Mouse (Mus musculus): Measurements from ENCODE around the gene Trrap. TPM values are rescaled to one million over a fixed set of nuclear protein-coding genes. Genes with fewer than 3 reads are reported as not detected.

The Trrap gene
- total RNA-seq, 4 experiments from 2014 or later, result 144 to 177 (median 152) TPM

DNA sequence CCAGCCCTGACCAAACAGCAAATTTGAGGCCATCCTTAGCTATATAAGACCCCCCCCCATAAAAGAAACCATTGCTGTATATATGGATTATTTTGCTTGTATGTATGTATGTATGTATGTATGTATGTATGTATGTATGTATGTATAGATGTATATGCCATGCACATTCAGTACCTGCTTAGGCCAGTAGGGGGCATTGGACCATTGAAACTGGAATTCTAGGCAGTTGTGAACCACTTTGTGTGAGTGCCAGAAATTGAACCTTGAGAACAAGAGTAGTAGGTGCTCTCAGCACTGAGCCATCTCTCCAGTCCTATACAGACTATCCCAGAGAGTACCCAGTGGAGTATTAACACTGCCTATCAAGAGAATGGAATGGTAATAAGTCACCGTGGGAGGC is 104.2 kb downstream of the Trrap start:
- DNase-seq (ENCODE audit: low spot score in 2 of 2), result no peak

DNA sequence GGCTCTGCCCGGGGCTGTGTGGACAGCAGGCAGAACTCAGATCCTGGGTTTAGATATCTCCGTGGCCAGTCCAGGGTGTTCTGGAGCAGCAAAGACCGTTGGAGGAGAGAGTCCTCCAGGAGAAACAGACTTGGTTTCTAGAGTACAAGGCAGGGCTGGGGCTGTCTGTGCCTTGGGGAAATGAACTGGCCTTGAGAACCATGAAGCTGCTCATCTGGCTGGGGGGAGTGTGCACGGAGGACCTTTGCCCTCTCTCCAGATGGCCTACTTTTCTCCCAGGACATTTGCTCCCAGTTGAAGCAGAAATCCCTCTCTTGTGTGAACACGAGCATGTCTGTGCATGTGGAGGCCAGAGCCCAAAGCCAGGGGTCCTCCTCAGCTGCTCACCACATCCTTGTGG is 104.8 kb downstream of the Trrap start:
- DNase-seq (ENCODE audit: low spot score in 2 of 2), result no peak

GRCm38 (mm10) chr5:144872867-144873266 is 105.3 kb downstream of the Trrap start:
- no peak for DNase-seq (ENCODE audit: low spot score in 2 of 2)

- no peak for DNase-seq (ENCODE audit: low spot score in 2 of 2)
Measured at GRCm38 (mm10) chr5:144875227-144875626, 107.7 kb downstream of the Trrap start.

DNA sequence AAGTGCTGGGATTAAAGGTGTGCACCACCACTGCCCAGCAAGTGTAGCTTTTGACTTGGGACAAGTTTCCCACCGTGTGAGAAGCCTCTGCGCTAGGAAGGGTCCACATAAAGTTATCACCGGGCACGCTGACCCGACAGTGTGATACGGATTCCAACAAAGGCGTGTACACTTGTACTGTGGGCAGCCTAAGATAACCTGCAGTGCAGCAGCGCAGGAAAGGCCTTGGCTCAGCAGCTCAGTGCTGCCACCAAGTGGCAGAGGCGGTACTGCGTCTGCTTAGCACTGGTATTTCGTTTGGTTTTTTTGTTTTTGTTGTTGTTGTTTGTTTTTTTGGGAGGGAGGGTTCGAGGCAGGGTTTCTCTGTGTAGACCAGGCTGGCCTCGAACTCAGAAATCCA is 108.4 kb downstream of the Trrap start:
- DNase-seq (ENCODE audit: low spot score in 2 of 2), result peak in 1 of 2 experiments; percentile 76

- DNase-seq (ENCODE audit: low spot score in 2 of 2), result no peak
Measured at GRCm38 (mm10) chr5:144877021-144877420, 109.5 kb downstream of the Trrap start.

DNA sequence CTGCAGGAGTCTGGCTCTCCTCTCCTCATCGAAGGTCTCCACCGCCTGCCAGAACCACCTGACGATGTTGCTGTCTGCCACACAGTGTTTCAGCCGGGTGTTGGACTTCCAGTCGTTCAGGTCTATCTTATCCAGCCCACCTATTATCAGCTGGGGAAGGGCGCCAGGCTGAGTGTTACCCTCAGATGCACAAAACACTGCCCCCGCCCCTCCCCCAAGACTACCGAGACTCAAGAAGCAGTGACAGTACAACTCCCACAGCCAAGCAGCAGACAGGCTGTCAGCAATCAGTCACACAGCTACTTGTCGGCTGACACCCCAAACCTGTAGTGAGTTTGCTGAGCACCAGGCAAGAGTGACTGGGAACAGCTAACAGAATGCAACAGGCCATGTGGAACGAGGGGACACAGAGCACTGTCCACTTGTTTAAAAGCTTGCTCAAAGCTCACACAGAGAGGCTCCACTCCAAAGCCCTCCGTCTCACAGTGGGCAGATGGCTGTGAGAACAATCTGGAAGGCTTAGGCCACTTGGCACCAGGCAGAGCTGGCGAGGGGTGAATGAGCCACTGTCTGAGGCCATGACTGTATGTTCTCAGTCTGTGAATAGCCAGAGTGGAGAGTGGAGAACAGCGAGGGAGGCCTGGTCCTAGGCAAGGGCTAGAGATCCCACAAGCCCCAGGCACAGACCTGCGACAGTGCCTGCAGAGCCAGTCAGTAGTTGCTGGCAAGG is 114.3 kb downstream of the Trrap start:
- peak; percentile 64 to 65 for DNase-seq (ENCODE audit: low spot score in 2 of 2)

- DNase-seq (ENCODE audit: low spot score in 2 of 2), result peak in 1 of 2 experiments; percentile 54
Measured at GRCm38 (mm10) chr5:144884629-144885217, 117.2 kb downstream of the Trrap start.

- no peak for DNase-seq (ENCODE audit: low spot score in 2 of 2)
Measured at GRCm38 (mm10) chr5:144885968-144886650, 118.6 kb downstream of the Trrap start.

DNA sequence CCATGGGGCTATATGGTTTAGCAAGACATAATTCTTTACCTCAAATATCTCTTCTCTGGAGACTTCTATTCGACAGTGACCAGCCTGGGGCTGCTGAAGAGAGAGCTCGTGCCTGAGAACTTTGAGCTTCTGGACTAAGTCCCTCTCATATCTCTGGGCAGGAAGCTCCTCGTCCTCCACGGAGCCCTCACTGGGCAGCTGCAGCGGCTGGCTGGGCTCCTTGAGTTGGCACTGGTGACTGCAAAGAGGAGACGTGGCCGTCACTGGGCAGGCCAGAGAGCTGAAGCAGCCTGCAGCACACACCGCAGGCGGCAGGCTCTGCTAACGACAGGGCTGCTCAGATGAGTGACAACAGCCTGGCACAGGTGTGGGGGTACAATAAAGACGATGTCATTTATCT is 123.7 kb downstream of the Trrap start:
- DNase-seq (ENCODE audit: low spot score in 2 of 2), result no peak

DNA sequence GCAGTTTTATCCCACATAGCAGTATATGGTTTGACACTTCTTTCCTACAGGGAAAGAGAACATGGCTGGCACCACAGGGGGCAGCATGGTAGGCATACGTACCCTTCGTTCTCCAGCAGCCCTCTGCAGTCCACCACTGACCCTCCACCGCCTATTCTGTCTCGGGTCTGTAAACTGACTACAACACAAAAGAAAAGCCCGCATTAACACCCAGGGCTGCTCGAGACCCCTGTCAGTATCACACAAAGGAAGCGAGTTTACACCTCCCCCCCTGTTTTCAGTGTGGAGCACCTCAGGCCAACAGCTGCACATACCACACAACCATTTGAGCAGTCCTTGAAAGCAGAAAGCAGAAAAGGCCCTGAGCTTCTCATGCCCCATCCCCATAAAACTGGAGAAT is 130.3 kb downstream of the Trrap start:
- DNase-seq (ENCODE audit: low spot score in 2 of 2), result no peak

- DNase-seq (ENCODE audit: low spot score in 2 of 2), result no peak
Measured at GRCm38 (mm10) chr5:144898448-144899052, 131.0 kb downstream of the Trrap start.

GRCm38 (mm10) chr5:144901035-144901434 is 133.5 kb downstream of the Trrap start:
- no peak for DNase-seq (ENCODE audit: low spot score in 2 of 2)

GRCm38 (mm10) chr5:144901791-144902190 is 134.3 kb downstream of the Trrap start:
- no peak for DNase-seq (ENCODE audit: low spot score in 2 of 2)

DNA sequence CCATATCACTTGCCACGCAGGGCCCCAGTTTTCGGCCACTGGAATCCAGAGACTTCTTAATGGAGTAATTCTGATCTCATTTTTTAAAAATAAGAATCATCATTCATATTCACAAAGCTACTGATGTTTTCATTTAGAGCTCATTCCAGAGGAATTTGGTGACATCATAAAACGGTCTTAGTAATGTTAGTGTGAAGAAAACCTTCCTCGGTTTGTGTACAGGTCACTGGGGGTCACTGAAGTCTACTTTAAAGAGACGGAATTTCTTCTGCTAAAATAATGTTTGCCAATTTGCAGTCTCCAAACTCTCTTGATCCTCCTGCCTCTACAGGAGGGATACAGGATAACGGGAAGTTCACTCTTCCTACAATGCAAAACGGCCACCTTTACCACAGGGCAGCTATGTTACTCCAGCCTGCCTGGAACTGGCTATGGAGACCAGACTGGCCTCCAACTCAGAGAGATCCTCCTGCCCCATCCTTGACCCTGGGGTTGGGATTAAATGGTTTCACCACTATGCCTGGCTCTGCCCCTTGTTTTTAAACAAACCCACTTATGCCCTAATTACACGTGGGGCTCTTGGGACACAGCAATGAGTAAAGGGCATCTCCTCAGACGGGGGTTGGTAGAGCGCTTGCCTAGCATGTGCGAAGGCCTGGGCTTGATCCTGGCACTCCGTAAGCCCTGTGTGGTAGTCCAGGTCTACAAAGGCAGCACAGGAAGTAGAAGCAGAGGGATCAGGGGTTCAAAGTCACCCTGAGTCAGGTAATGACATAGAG is 137.0 kb downstream of the Trrap start:
- no peak for DNase-seq (ENCODE audit: low spot score in 2 of 2)

DNA sequence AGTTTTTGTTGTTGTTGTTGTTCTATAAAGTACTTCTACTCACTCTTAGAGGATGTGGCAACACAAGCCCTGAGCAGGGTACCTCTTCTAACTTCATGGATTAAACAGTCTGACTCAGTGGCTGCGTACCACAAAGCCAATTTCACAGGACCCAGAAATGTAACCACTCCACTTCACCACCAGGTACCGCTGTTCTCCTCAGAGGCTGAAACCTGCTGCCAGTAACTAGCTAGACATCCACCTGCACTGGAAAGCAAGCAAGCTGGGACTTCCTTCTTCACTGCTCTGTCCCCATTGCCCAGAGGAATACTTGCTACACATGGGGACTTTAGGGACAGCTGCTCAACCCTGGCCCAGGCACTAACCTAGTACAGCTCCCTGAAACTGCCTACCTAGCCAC is 140.1 kb downstream of the Trrap start:
- no peak for DNase-seq (ENCODE audit: low spot score in 2 of 2)

Small RNA genes within 50 kb of the gene (microRNA-seq; reads per million reads assigned to microRNA genes)
- gene Mir7039, result 0.64 to 1.0 reads per million in 2 experiments

Other genes starting within 250 kb of the Trrap start
- 10 to 100 TPM; 25.5 to 34.3 (median 31.0) TPM for gene Nptx2, start 221.8 kb upstream of the Trrap start, total RNA-seq (2022)
- 100 to 1,000 TPM; 124 to 160 (median 141) TPM for gene Tmem130, start 5.9 kb upstream of the Trrap start, total RNA-seq (2022)
- 10 to 100 TPM; 29.7 to 35.4 (median 31.0) TPM for gene Smurf1, start 198.1 kb downstream of the Trrap start, total RNA-seq (2022)

Data from layer of hippocampus, adult 8-10 months (tissue).